Mouse (Mus musculus): Measurements from ENCODE around the gene Ccm2l.

DNA sequence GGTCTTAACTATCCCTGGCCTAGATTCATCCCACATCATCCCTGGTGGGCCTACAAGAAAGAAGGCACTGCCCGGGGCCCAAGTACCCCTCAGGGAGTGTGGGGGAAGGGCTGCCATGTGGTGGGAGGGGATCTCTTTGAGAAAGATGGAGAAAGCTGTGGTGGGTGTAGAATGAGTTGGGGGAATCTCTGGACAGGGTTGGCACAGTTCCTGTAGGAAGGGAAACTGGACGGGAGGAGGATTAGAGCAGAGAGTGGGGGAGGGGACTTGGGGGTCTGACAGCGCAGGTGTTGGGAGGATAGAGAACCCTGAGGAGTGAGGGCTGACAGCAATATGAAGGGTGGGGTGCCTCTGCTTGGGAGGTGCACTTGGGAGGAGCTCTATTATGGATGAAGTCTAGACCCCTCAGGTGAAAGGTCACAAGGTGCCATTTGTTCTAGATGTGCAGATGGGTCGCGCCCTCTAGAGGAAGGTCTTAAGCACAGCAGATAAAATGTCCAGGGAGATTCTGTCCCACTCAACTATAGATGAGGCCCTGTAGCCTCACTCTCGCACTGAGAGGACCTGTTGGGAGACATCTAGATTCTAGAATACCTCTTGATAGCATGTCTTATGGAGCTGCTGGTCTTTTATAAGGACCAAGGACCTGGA lies 10.4 kb upstream of the Ccm2l start:
- TF ChIP-seq MAFK (IDR thresholded peaks at IDR 0.05; ENCODE audit: insufficient read depth, low read depth, low read length), result no peak
- TF ChIP-seq ZC3H11A (IDR thresholded peaks at IDR 0.05; ENCODE audit: borderline replicate concordance, low read depth, low read length), result no peak

Data from ES-E14 (cell line).